Mouse (Mus musculus): ENCODE measurements around the gene Magi2. TPM values are rescaled to one million over a fixed set of nuclear protein-coding genes. Genes with fewer than 3 reads are reported as not detected.

Gene Magi2
- polyA plus RNA-seq, 1 experiment from 2014 or later: 1.7 TPM

- Histone ChIP-seq H3K27ac (ENCODE audit: low read depth, low read length) (no peak overlapping the region), H3K9me3 (ENCODE audit: control insufficient read depth, low read length) (no peaks in the 10 kb centered on the region), H3K27me3 (replicated peaks; ENCODE audit: control insufficient read depth, insufficient read depth, low read length) (no peaks in the 10 kb centered on the region), H3K36me3 (ENCODE audit: control insufficient read depth, insufficient read depth, low read length) (no peaks in the 10 kb centered on the region), H3K4me1 (replicated peaks; ENCODE audit: control insufficient read depth, insufficient read depth, low read length) (no peaks in the 10 kb centered on the region), H3K4me3 (ENCODE audit: low read depth, low read length) (no peak overlapping the region), H3K9ac (ENCODE audit: low read depth, low read length) (no peak overlapping the region), H3K4me2 (no peak overlapping the region)
- ATAC-seq (replicated peaks; ENCODE audit: low FRiP score): no peak
- DNase-seq (ENCODE audit: low spot score): no peak
- WGBS: 92% methylated on average over 3 of the region's 3 CpGs
Measured at GRCm38 (mm10) chr5:19482981-19483380, 256.1 kb downstream of the Magi2 start.

- Histone ChIP-seq H3K4me1 (replicated peaks; ENCODE audit: control insufficient read depth, insufficient read depth, low read length) (no peaks in the 10 kb centered on the region), H3K9me3 (ENCODE audit: control insufficient read depth, low read length) (no peaks in the 10 kb centered on the region), H3K9ac (ENCODE audit: low read depth, low read length) (no peak overlapping the region), H3K4me3 (ENCODE audit: low read depth, low read length) (no peak overlapping the region), H3K4me2 (no peak overlapping the region), H3K27me3 (replicated peaks; ENCODE audit: control insufficient read depth, insufficient read depth, low read length) (no peaks in the 10 kb centered on the region), H3K36me3 (ENCODE audit: control insufficient read depth, insufficient read depth, low read length) (no peaks in the 10 kb centered on the region), H3K27ac (ENCODE audit: low read depth, low read length) (no peak overlapping the region)
- no peak for ATAC-seq (replicated peaks; ENCODE audit: low FRiP score)
- no peak for DNase-seq (ENCODE audit: low spot score)
- WGBS: 23% methylated on average over 7 of the region's 7 CpGs
Measured at GRCm38 (mm10) chr5:19487947-19488346, 261.1 kb downstream of the Magi2 start.

DNA sequence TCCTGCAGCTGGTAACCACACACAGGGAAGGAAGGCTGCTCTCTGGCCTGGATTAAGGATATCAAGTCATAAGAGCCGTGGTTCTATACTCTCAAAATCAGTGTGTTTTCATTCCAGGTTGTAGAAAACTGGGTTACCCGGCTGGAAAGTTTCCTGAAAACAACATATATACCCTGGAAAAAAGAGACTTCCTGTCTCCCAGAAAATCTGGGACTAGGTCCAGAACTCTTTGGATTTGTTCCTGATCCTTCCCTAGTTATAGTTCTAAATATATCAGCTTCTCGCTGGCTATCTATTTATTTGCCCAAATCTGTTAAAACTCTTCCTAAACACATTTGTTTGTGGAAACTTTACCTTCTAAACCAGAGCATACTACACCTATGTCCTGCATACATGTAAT, 274.2 kb downstream of the Magi2 start:
- H3K36me3 ChIP-seq (ENCODE audit: control insufficient read depth, insufficient read depth, low read length): no peaks in the 10 kb centered on the region
- H3K4me1 ChIP-seq (replicated peaks; ENCODE audit: control insufficient read depth, insufficient read depth, low read length): no peaks in the 10 kb centered on the region
- no peak overlapping the region for H3K4me2 ChIP-seq
- H3K27ac ChIP-seq (ENCODE audit: low read depth, low read length): no peak overlapping the region
- H3K9me3 ChIP-seq (ENCODE audit: control insufficient read depth, low read length): no peaks in the 10 kb centered on the region
- no peak overlapping the region for H3K9ac ChIP-seq (ENCODE audit: low read depth, low read length)
- H3K4me3 ChIP-seq (ENCODE audit: low read depth, low read length): no peak overlapping the region
- ATAC-seq (replicated peaks; ENCODE audit: low FRiP score): no peak
- 77% methylated on average over 3 of the region's 3 CpGs for WGBS
- H3K27me3 ChIP-seq (replicated peaks; ENCODE audit: control insufficient read depth, insufficient read depth, low read length): no peaks in the 10 kb centered on the region
- no peak for DNase-seq (ENCODE audit: low spot score)

DNA sequence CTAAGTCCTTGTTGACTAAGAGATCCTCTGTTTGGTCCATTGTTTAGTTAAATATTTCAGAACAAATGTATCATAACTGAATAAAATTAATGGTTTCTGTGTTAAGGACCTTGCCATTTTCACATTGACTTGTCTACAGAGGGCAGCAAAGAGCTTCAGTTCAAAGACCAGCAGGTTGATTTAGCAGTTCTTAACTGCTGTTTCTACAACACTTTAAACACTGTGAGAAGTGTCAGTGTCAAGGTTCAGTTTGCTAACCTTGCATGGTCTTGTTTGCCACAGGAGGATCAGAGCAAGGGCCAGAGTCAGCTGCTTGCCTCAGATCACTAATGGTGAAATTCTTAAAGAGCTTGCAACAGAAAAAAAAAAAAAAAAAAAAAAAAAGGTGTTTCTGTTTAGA, 295.3 kb downstream of the Magi2 start:
- no peak overlapping the region for H3K9ac ChIP-seq (ENCODE audit: low read depth, low read length)
- no peaks in the 10 kb centered on the region for H3K9me3 ChIP-seq (ENCODE audit: control insufficient read depth, low read length)
- H3K27me3 ChIP-seq (replicated peaks; ENCODE audit: control insufficient read depth, insufficient read depth, low read length): no peaks in the 10 kb centered on the region
- ATAC-seq (replicated peaks; ENCODE audit: low FRiP score) (peak; percentile 51; the same call in 1 of the 2 replicates), DNase-seq (ENCODE audit: low spot score) (no peak)
- no peaks in the 10 kb centered on the region for H3K4me1 ChIP-seq (replicated peaks; ENCODE audit: control insufficient read depth, insufficient read depth, low read length)
- H3K36me3 ChIP-seq (ENCODE audit: control insufficient read depth, insufficient read depth, low read length): no peaks in the 10 kb centered on the region
- H3K4me3 ChIP-seq (ENCODE audit: low read depth, low read length): no peak overlapping the region
- no peak overlapping the region for H3K27ac ChIP-seq (ENCODE audit: low read depth, low read length)
- H3K4me2 ChIP-seq: no peak overlapping the region

DNA sequence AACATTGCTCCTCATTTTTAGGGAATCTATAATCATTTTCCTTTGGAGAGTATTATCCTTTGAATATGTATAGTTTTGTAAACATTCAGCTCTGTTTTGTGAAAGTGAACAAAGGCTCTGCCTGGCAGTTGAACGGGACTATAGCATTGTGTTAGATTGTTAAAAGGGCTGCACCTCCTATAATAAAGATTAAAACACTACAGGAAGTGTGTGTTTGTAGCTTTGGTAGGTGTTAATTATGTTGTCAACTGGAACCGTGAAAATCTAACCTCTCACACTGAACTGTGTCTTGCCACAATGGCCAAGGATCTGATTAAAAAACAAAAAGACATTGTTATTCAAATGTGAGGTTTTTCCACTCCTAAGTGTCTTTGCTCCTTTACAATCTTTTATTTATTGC, 312.5 kb downstream of the Magi2 start:
- H3K4me1 ChIP-seq (replicated peaks; ENCODE audit: control insufficient read depth, insufficient read depth, low read length): no peaks in the 10 kb centered on the region
- no peak for DNase-seq (ENCODE audit: low spot score)
- no peak overlapping the region for H3K4me3 ChIP-seq (ENCODE audit: low read depth, low read length)
- WGBS: 35% methylated on average over 2 of the region's 2 CpGs
- H3K27me3 ChIP-seq (replicated peaks; ENCODE audit: control insufficient read depth, insufficient read depth, low read length): no peaks in the 10 kb centered on the region
- H3K4me2 ChIP-seq: no peak overlapping the region
- H3K27ac ChIP-seq (ENCODE audit: low read depth, low read length): no peak overlapping the region
- no peaks in the 10 kb centered on the region for H3K9me3 ChIP-seq (ENCODE audit: control insufficient read depth, low read length)
- no peak for ATAC-seq (replicated peaks; ENCODE audit: low FRiP score)
- no peak overlapping the region for H3K9ac ChIP-seq (ENCODE audit: low read depth, low read length)
- no peaks in the 10 kb centered on the region for H3K36me3 ChIP-seq (ENCODE audit: control insufficient read depth, insufficient read depth, low read length)

GRCm38 (mm10) chr5:19546424-19546823, 319.6 kb downstream of the Magi2 start:
- no peak for ATAC-seq (replicated peaks; ENCODE audit: low FRiP score)
- no peak overlapping the region for H3K9ac ChIP-seq (ENCODE audit: low read depth, low read length)

DNA sequence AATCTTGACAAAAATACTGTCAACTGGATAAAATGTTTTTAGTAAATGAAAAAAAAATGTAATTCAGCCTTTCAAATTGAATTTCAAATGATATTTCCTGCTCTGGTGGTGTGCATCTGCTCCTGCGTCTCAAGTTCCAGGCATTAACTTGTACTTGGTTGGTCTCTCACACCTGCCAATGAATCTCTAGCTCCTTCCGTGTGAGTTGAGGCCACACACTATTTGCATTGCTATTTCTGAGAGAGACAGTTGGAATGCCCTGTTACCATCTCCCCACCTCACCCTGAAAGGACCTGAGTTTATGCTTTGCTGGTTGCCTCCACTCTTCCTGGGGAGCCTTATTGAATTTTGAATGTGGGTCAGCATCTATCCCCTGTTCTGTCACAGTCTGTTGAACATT, 320.1 kb downstream of the Magi2 start:
- Histone ChIP-seq H3K4me3 (ENCODE audit: low read depth, low read length) (no peak overlapping the region), H3K27ac (ENCODE audit: low read depth, low read length) (no peak overlapping the region), H3K27me3 (replicated peaks; ENCODE audit: control insufficient read depth, insufficient read depth, low read length) (no peaks in the 10 kb centered on the region), H3K4me1 (replicated peaks; ENCODE audit: control insufficient read depth, insufficient read depth, low read length) (no peaks in the 10 kb centered on the region), H3K9me3 (ENCODE audit: control insufficient read depth, low read length) (no peaks in the 10 kb centered on the region), H3K9ac (ENCODE audit: low read depth, low read length) (no peak overlapping the region), H3K36me3 (ENCODE audit: control insufficient read depth, insufficient read depth, low read length) (no peaks in the 10 kb centered on the region), H3K4me2 (no peak overlapping the region)
- DNase-seq (ENCODE audit: low spot score) (no peak), ATAC-seq (replicated peaks; ENCODE audit: low FRiP score) (no peak)
- WGBS: 67% methylated on average over 2 of the region's 2 CpGs

More at GRCm38 (mm10) chr5:19546424-19546823, 319.6 kb downstream of the Magi2 start:
- DNase-seq (ENCODE audit: low spot score): no peak
- Histone ChIP-seq H3K9me3 (ENCODE audit: control insufficient read depth, low read length) (no peaks in the 10 kb centered on the region), H3K4me2 (no peak overlapping the region), H3K4me3 (ENCODE audit: low read depth, low read length) (no peak overlapping the region), H3K27me3 (replicated peaks; ENCODE audit: control insufficient read depth, insufficient read depth, low read length) (no peaks in the 10 kb centered on the region), H3K36me3 (ENCODE audit: control insufficient read depth, insufficient read depth, low read length) (no peaks in the 10 kb centered on the region), H3K27ac (ENCODE audit: low read depth, low read length) (no peak overlapping the region), H3K4me1 (replicated peaks; ENCODE audit: control insufficient read depth, insufficient read depth, low read length) (no peaks in the 10 kb centered on the region)
- WGBS: 70% methylated on average over 4 of the region's 4 CpGs

DNA sequence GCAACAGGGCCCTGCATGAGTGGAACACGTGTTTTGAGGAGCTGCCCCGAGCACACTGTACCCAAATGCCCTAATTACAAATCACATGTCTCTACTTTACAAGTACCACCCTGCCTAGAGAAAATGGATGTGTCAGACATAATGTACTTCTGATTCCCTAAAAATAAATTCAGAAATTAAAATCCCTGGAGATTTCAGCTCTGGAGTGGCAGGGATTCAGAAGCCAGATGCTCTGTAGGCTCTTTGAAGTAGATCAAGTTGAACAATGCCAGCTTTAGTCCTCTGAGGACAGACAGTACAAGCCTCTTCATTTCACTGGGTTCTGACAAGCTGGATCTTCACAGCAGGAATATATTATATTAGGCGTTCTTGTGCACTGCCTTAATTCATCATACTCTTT, 326.7 kb downstream of the Magi2 start:
- Histone ChIP-seq H3K36me3 (ENCODE audit: control insufficient read depth, insufficient read depth, low read length) (no peaks in the 10 kb centered on the region), H3K4me2 (no peak overlapping the region), H3K27ac (ENCODE audit: low read depth, low read length) (no peak overlapping the region), H3K4me1 (replicated peaks; ENCODE audit: control insufficient read depth, insufficient read depth, low read length) (no peaks in the 10 kb centered on the region), H3K27me3 (replicated peaks; ENCODE audit: control insufficient read depth, insufficient read depth, low read length) (no peaks in the 10 kb centered on the region), H3K9me3 (ENCODE audit: control insufficient read depth, low read length) (no peaks in the 10 kb centered on the region), H3K9ac (ENCODE audit: low read depth, low read length) (no peak overlapping the region), H3K4me3 (ENCODE audit: low read depth, low read length) (no peak overlapping the region)
- DNase-seq (ENCODE audit: low spot score): no peak
- WGBS: 77% methylated on average over 3 of the region's 3 CpGs
- ATAC-seq (replicated peaks; ENCODE audit: low FRiP score): no peak

- no peak for ATAC-seq (replicated peaks; ENCODE audit: low FRiP score)
- no peak overlapping the region for H3K9ac ChIP-seq (ENCODE audit: low read depth, low read length)
- WGBS: 77% methylated on average over 3 of the region's 3 CpGs
- DNase-seq (ENCODE audit: low spot score): no peak
- H3K4me1 ChIP-seq (replicated peaks; ENCODE audit: control insufficient read depth, insufficient read depth, low read length): no peaks in the 10 kb centered on the region
- H3K4me3 ChIP-seq (ENCODE audit: low read depth, low read length): no peak overlapping the region
- H3K27ac ChIP-seq (ENCODE audit: low read depth, low read length): no peak overlapping the region
- no peak overlapping the region for H3K4me2 ChIP-seq
- no peaks in the 10 kb centered on the region for H3K36me3 ChIP-seq (ENCODE audit: control insufficient read depth, insufficient read depth, low read length)
- no peaks in the 10 kb centered on the region for H3K27me3 ChIP-seq (replicated peaks; ENCODE audit: control insufficient read depth, insufficient read depth, low read length)
- H3K9me3 ChIP-seq (ENCODE audit: control insufficient read depth, low read length): no peaks in the 10 kb centered on the region
Measured at GRCm38 (mm10) chr5:19565636-19566035, 338.8 kb downstream of the Magi2 start.
